Mouse (Mus musculus) midbrain, embryonic 10.5 days (tissue): ENCODE measurements around the gene Catsperd. TPM values are rescaled to one million over a fixed set of nuclear protein-coding genes. Genes with fewer than 3 reads are reported as not detected.

Experiments used
- DNase-seq: peaks from one replicate; pipeline ENCODE4 v3.0.0-alpha.2; 2017; ENCODE audit warnings: low spot score
- H3K27ac ChIP-seq: fragments of 300-500 bp; sonication (generic); replicated peaks from 2 replicates; pipeline ENCODE4 v1.5.1; 2016; ENCODE audit warnings: mild to moderate bottlenecking
- H3K27me3 ChIP-seq: fragments of 300-500 bp; sonication (generic); 2 replicates; pipeline ENCODE4 v1.6.1; 2016; ENCODE audit warnings: low read depth, mild to moderate bottlenecking; ENCODE audit not compliant: poor library complexity, severe bottlenecking
- H3K36me3 ChIP-seq: fragments of 300-500 bp; sonication (generic); 2 replicates; pipeline ENCODE4 v1.6.1; 2016; ENCODE audit warnings: mild to moderate bottlenecking, moderate library complexity
- H3K4me1 ChIP-seq: fragments of 300-500 bp; sonication (generic); 2 replicates; pipeline ENCODE4 v1.6.1; 2016
- H3K4me3 ChIP-seq: fragments of 300-500 bp; sonication (generic); 2 replicates; pipeline ENCODE4 v1.5.1; 2016; ENCODE audit warnings: mild to moderate bottlenecking, moderate library complexity
- H3K9me3 ChIP-seq: fragments of 300-500 bp; sonication (generic); replicated peaks from 2 replicates; pipeline ENCODE4 v1.6.1; 2016; ENCODE audit warnings: mild to moderate bottlenecking
- WGBS: fragments of 180-500 bp; shearing (Covaris S2); methylation state at CpG from one replicate; pipeline ENCODE4 v1.1.7; 2016; 5-methylcytosine and 5-hydroxymethylcytosine counted together
- polyA plus RNA-seq: library from polyadenylated mRNA; unstranded; fragments of >200 nt; fragmentation: Nextera tagmentation; extraction: Ambion mirVana; gene quantifications from 2 replicates; pipeline ENCODE4 v1.2.1, GENCODE M21; 2016

The Catsperd gene
- polyA plus RNA-seq, 1 experiment from 2014 or later: 0.79 TPM

- no peak for DNase-seq
- Histone ChIP-seq H3K27me3 (no peaks in the 10 kb centered on the region), H3K27ac (no peak overlapping the region), H3K9me3 (no peaks in the 10 kb centered on the region), H3K4me1 (peaks cover 6% of the 10 kb centered on the region; the same call in 1 of the 2 replicates), H3K4me3 (no peak overlapping the region), H3K36me3 (peaks cover 98% of the 10 kb centered on the region)
- 82% methylated on average over 4 of the region's 4 CpGs for WGBS
Measured at GRCm38 (mm10) chr17:56681791-56682190, 53.8 kb downstream of the Catsperd start.

- Histone ChIP-seq H3K36me3 (peaks cover 98% of the 10 kb centered on the region), H3K9me3 (no peaks in the 10 kb centered on the region), H3K27ac (no peak overlapping the region), H3K27me3 (no peaks in the 10 kb centered on the region), H3K4me1 (no peaks in the 10 kb centered on the region), H3K4me3 (no peak overlapping the region)
- WGBS: 86% methylated on average over 3 of the region's 3 CpGs
- no peak for DNase-seq
Measured at GRCm38 (mm10) chr17:56682880-56683279, 54.9 kb downstream of the Catsperd start.

- no peaks in the 10 kb centered on the region for H3K4me1 ChIP-seq
- WGBS: 88% methylated on average over 5 of the region's 5 CpGs
- peaks cover 100% of the 10 kb centered on the region for H3K36me3 ChIP-seq
- no peaks in the 10 kb centered on the region for H3K9me3 ChIP-seq
- H3K27me3 ChIP-seq: no peaks in the 10 kb centered on the region
- no peak overlapping the region for H3K4me3 ChIP-seq
- DNase-seq: no peak
- no peak overlapping the region for H3K27ac ChIP-seq
Measured at GRCm38 (mm10) chr17:56683546-56684140, 55.7 kb downstream of the Catsperd start.

- H3K4me3 ChIP-seq: no peak overlapping the region
- no peaks in the 10 kb centered on the region for H3K27me3 ChIP-seq
- H3K9me3 ChIP-seq: no peaks in the 10 kb centered on the region
- H3K36me3 ChIP-seq: peaks cover 100% of the 10 kb centered on the region
- no peak for DNase-seq
- H3K27ac ChIP-seq: no peak overlapping the region
- H3K4me1 ChIP-seq: no peaks in the 10 kb centered on the region
- 92% methylated on average over 2 of the region's 2 CpGs for WGBS
Measured at GRCm38 (mm10) chr17:56684649-56685048, 56.7 kb downstream of the Catsperd start.

- Histone ChIP-seq H3K9me3 (no peaks in the 10 kb centered on the region), H3K27me3 (no peaks in the 10 kb centered on the region), H3K4me1 (no peaks in the 10 kb centered on the region), H3K27ac (no peak overlapping the region), H3K4me3 (no peak overlapping the region), H3K36me3 (peaks cover 100% of the 10 kb centered on the region)
- DNase-seq: no peak
- WGBS: 91% methylated on average over 4 of the region's 4 CpGs
Measured at GRCm38 (mm10) chr17:56686801-56687200, 58.9 kb downstream of the Catsperd start.

- Histone ChIP-seq H3K4me3 (no peak overlapping the region), H3K36me3 (peaks cover 100% of the 10 kb centered on the region)
Measured at GRCm38 (mm10) chr17:56688045-56688444, 60.1 kb downstream of the Catsperd start.

GRCm38 (mm10) chr17:56688689-56689088 lies 60.7 kb downstream of the Catsperd start:
- Histone ChIP-seq H3K4me1 (no peaks in the 10 kb centered on the region), H3K36me3 (peaks cover 100% of the 10 kb centered on the region), H3K27ac (no peak overlapping the region), H3K4me3 (no peak overlapping the region), H3K9me3 (no peaks in the 10 kb centered on the region), H3K27me3 (no peaks in the 10 kb centered on the region)
- WGBS: 91% methylated on average over 2 of the region's 2 CpGs
- no peak for DNase-seq

More at GRCm38 (mm10) chr17:56688045-56688444, 60.1 kb downstream of the Catsperd start:
- Histone ChIP-seq H3K27ac (no peak overlapping the region), H3K4me1 (no peaks in the 10 kb centered on the region), H3K27me3 (no peaks in the 10 kb centered on the region), H3K9me3 (no peaks in the 10 kb centered on the region)
- DNase-seq: no peak

GRCm38 (mm10) chr17:56693395-56693794 lies 65.5 kb downstream of the Catsperd start:
- no peak for DNase-seq
- Histone ChIP-seq H3K9me3 (no peaks in the 10 kb centered on the region), H3K27ac (no peak overlapping the region), H3K4me1 (no peaks in the 10 kb centered on the region), H3K27me3 (no peaks in the 10 kb centered on the region), H3K36me3 (peaks cover 100% of the 10 kb centered on the region), H3K4me3 (no peak overlapping the region)
- WGBS: 91% methylated on average over 1 of the region's 1 CpGs

GRCm38 (mm10) chr17:56693851-56694310 lies 65.9 kb downstream of the Catsperd start:
- no peaks in the 10 kb centered on the region for H3K27me3 ChIP-seq
- no peaks in the 10 kb centered on the region for H3K4me1 ChIP-seq
- WGBS: 93% methylated on average over 6 of the region's 6 CpGs
- no peak overlapping the region for H3K27ac ChIP-seq
- DNase-seq: no peak
- H3K4me3 ChIP-seq: no peak overlapping the region
- no peaks in the 10 kb centered on the region for H3K9me3 ChIP-seq
- H3K36me3 ChIP-seq: peaks cover 100% of the 10 kb centered on the region

- H3K4me1 ChIP-seq: no peaks in the 10 kb centered on the region
- no peak for DNase-seq
- H3K36me3 ChIP-seq: peaks cover 100% of the 10 kb centered on the region
- H3K4me3 ChIP-seq: no peak overlapping the region
- H3K9me3 ChIP-seq: no peaks in the 10 kb centered on the region
- 91% methylated on average over 2 of the region's 2 CpGs for WGBS
- H3K27ac ChIP-seq: no peak overlapping the region
- H3K27me3 ChIP-seq: no peaks in the 10 kb centered on the region
Measured at GRCm38 (mm10) chr17:56700451-56700850, 72.5 kb downstream of the Catsperd start.

- Histone ChIP-seq H3K36me3 (peaks cover 100% of the 10 kb centered on the region), H3K27me3 (no peaks in the 10 kb centered on the region), H3K27ac (no peak overlapping the region), H3K4me1 (no peaks in the 10 kb centered on the region), H3K9me3 (no peaks in the 10 kb centered on the region), H3K4me3 (no peak overlapping the region)
- WGBS: 91% methylated on average over 4 of the region's 4 CpGs
- DNase-seq: no peak
Measured at GRCm38 (mm10) chr17:56703038-56703437, 75.1 kb downstream of the Catsperd start.

- Histone ChIP-seq H3K36me3 (peaks cover 100% of the 10 kb centered on the region), H3K9me3 (no peaks in the 10 kb centered on the region), H3K27ac (no peak overlapping the region), H3K4me3 (no peak overlapping the region), H3K27me3 (no peaks in the 10 kb centered on the region), H3K4me1 (no peaks in the 10 kb centered on the region)
- no peak for DNase-seq
- WGBS: 96% methylated on average over 1 of the region's 1 CpGs
Measured at GRCm38 (mm10) chr17:56706515-56706914, 78.6 kb downstream of the Catsperd start.

GRCm38 (mm10) chr17:56708692-56709091 lies 80.7 kb downstream of the Catsperd start:
- H3K9me3 ChIP-seq: no peaks in the 10 kb centered on the region
- H3K4me3 ChIP-seq: no peak overlapping the region
- peaks cover 94% of the 10 kb centered on the region for H3K36me3 ChIP-seq
- H3K27ac ChIP-seq: no peak overlapping the region
- 88% methylated on average over 4 of the region's 4 CpGs for WGBS
- no peak for DNase-seq
- no peaks in the 10 kb centered on the region for H3K27me3 ChIP-seq
- no peaks in the 10 kb centered on the region for H3K4me1 ChIP-seq
